Mouse (Mus musculus): ENCODE measurements around the gene Ggt5. TPM values are rescaled to one million over a fixed set of nuclear protein-coding genes. Genes with fewer than 3 reads are reported as not detected.

Ggt5 gene
- total RNA-seq, 2 experiments from 2014 or later = 2.7 to 3.8 TPM

DNA sequence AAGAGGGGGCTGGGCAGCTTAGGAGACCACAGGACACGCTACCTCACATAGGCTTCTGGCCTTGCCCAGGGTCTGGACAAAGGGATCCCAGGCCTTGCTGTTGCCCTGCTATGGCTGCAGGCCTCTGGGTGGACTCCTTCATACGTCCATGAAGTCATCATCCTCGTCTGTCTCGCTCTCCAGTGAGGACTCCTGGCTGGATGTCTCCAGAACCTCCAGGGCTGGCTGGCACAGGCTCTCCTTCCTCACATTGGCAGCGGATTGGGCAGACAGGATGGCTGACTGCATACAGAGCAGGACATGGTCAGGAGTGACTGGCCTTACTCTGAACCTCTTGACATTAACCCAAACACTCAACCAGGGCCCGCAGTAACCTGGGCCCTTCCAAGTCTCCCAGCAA lies 57.3 kb downstream of the Ggt5 start:
- Histone ChIP-seq H3K27ac (no peak overlapping the region), H3K4me3 (no peak overlapping the region)
- intact Hi-C loops (cut with DNase I) = no loop called here
- no peak for TF ChIP-seq CTCF (IDR thresholded peaks at IDR 0.05)
- no peak for DNase-seq (ENCODE audit: extremely low spot score in 1 of 2, low spot score in 2 of 2)

DNA sequence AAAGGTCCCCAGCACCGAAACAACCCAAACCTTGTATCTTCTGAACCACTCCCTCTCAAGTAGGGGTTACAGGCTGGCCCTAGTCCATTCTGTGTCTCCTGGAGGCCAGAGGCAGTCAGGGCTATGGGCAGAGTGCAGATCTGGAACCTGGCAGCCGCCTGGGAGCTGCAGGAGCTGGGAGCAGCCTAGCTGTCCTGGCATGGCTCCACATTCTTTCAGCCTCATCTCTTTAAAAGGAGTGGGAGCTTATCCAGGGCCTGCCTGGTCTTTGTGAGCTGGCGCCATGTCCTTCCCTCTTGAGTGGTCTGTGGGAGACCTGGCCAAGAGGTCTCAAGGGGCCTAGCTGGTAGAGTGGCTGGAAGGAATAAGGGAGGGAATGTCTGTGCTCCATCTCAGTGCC lies 58.2 kb downstream of the Ggt5 start:
- DNase-seq (ENCODE audit: extremely low spot score in 1 of 2, low spot score in 2 of 2) = no peak
- TF ChIP-seq CTCF (IDR thresholded peaks at IDR 0.05) = no peak
- intact Hi-C loops (cut with DNase I) = no loop called here
- H3K4me3 ChIP-seq = no peak overlapping the region
- peak overlapping the region; percentile 28; the same call in 1 of the 2 replicates for H3K27ac ChIP-seq

DNA sequence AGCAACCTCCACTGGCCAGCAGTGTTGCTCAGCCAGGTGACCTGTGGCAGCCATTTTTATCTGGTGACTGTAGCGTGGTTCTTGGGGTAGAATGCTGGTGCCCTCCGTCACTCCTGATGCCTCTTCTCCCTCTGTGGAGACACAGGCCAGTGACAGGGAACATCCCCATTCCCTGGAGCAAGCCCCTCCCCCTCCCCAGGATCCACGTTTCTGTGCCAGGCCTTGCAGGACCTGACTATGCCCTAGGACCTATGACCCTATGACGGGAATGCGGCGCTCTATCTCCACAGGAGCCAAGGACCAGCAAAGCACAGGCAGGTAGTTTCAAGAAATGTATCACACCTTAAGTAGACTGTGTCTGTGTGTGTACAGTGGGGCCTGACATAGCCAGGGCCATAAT lies 59.0 kb downstream of the Ggt5 start:
- DNase-seq (ENCODE audit: extremely low spot score in 1 of 2, low spot score in 2 of 2) = no peak
- no peak overlapping the region for H3K4me3 ChIP-seq
- intact Hi-C loops (cut with DNase I) = no loop called here
- H3K27ac ChIP-seq = no peak overlapping the region
- TF ChIP-seq CTCF (IDR thresholded peaks at IDR 0.05) = no peak

DNA sequence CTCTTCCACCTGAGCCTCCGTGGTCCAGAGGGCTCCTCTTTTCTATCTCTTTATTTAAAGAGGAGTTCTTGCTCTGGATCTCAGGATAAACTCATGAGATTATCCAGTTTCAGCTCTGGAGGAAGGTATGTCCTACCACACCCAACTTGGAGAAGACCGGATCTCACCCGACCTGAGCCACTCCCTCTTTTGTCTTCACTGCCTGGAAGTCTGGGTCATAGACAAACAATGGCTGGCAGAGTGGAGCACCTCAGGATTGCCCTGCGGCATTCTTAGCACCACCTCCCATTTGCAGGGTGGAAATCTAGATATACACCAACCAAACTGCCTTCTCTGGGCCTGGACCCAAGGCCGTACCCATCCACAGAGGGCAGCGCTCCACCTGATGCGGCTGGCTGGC lies 59.9 kb downstream of the Ggt5 start:
- intact Hi-C loops (cut with DNase I) = no loop called here
- H3K4me3 ChIP-seq = no peak overlapping the region
- no peak for DNase-seq (ENCODE audit: extremely low spot score in 1 of 2, low spot score in 2 of 2)
- no peak overlapping the region for H3K27ac ChIP-seq
- no peak for TF ChIP-seq CTCF (IDR thresholded peaks at IDR 0.05)

DNA sequence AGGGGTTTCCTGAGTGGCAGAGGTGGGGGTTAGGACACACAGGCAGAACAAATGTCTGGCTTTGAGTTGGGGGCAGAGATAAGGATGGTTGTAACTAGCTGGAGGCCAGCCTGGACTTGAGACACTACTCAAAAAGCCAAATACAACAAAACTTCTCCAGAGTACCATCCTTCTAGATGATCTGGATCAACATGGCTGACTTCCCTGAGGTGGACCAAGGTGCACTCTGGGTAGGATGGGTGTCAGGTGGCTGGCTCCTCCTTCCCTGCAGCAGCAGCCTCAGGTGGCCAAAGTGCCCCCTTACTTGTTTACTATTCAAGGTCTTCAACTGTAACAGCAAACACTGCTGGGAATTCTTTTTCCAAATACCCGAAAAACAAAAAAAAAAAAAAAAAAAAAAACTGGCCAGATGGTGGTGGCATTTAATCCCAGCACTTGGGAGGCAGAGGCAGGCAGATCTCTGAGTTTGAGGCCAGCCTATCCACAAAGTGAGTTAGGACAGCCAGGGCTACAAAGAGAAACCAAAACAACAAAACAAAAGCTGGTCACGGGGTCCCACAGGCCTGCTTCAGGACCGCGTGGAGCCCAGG lies 60.4 kb downstream of the Ggt5 start:
- DNase-seq (ENCODE audit: extremely low spot score in 1 of 2, low spot score in 2 of 2) = no peak
- TF ChIP-seq CTCF (IDR thresholded peaks at IDR 0.05) = no peak
- no peak overlapping the region for H3K27ac ChIP-seq
- intact Hi-C loops (cut with DNase I) = no loop called here
- H3K4me3 ChIP-seq = no peak overlapping the region

DNA sequence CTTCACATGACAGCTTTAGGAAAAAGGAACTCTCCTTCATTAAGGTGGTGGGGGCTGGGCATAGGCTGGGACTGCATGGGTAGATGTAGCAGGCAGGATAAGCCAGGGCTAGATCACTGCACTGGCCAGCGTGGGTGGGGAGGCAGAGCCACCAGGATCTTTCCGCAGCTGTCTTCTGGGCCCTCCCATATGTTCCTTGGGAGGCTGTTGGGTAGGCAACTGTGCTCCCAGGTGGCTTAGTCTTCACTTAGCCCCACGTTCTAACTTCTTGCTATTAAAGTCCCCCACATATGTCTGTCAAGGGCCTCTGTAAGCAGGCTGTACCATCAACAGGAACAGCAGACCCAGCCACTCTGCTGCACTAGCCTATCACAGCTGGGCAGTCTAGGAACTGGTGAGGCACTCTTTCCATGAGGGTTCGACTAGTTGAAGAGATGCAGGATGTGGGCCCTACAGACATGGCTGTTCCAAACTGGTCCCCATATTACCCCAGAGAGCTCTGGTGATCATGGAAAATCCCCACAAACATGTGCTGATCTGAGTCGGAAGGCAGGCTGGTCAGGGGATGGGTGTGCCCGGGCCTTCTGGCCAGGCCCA lies 61.3 kb downstream of the Ggt5 start:
- intact Hi-C loops (cut with DNase I) = no loop called here
- DNase-seq (ENCODE audit: extremely low spot score in 1 of 2, low spot score in 2 of 2) = no peak
- no peak overlapping the region for H3K4me3 ChIP-seq
- TF ChIP-seq CTCF (IDR thresholded peaks at IDR 0.05) = no peak
- H3K27ac ChIP-seq = peak overlapping the region; percentile 28; the same call in 1 of the 2 replicates

DNA sequence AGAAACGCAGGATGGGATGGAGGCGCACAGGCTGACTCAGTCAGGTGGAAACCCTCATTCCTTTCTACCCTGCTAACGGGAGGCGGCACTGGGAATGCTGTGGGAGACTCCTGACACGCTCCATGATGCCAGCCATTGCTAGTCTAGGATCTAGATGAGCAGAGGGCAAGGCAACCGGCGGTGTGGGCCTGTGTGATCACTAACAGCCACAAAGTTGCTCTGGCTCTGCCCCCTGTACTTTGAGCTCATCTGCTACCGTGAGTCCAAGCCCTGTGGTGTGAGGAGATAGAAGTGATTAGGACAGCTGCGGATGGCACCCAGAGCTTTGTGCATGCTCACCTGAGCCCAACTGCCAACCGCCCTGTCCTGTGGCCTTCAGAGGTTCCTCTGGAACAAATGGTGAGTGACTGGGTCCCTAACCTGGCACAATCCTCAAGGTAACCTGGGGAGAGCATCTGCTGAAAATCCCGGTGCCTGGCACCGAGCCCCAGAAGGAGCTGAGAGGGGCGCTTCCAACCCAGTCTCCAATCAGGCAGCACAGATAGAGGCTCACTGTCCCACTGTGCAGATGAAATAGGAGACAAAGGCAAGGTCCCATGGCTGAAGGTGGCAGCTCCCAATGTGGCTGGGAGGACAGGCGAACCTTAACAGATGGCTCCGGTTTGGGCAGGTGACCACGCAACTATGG lies 62.4 kb downstream of the Ggt5 start:
- Histone ChIP-seq H3K27ac (no peak overlapping the region), H3K4me3 (no peak overlapping the region)
- intact Hi-C loops (cut with DNase I) = no loop called here
- no peak for TF ChIP-seq CTCF (IDR thresholded peaks at IDR 0.05)
- DNase-seq (ENCODE audit: extremely low spot score in 1 of 2, low spot score in 2 of 2) = no peak

DNA sequence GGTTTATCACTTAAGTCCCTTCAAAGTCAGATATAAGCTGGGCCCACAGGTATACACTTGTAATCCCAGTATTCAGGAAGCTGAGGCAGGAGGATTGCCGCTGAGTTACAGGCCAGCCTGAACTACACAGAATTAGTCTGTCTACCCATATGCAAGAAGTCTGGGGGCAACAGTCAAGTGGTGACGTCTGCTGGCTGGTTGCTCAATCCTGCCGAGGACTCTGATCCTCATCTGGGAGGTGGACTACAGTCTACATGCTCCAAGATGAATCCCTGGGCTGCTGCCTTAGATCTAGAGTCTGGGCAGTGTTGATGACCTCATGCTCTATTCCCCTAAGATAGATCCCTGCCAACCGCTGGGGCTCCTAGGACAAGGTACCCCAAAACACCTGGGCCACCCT lies 64.9 kb downstream of the Ggt5 start:
- Histone ChIP-seq H3K4me3 (no peak overlapping the region), H3K27ac (no peak overlapping the region)
- no peak for TF ChIP-seq CTCF (IDR thresholded peaks at IDR 0.05)
- no peak for DNase-seq (ENCODE audit: extremely low spot score in 1 of 2, low spot score in 2 of 2)
- intact Hi-C loops (cut with DNase I) = no loop called here

DNA sequence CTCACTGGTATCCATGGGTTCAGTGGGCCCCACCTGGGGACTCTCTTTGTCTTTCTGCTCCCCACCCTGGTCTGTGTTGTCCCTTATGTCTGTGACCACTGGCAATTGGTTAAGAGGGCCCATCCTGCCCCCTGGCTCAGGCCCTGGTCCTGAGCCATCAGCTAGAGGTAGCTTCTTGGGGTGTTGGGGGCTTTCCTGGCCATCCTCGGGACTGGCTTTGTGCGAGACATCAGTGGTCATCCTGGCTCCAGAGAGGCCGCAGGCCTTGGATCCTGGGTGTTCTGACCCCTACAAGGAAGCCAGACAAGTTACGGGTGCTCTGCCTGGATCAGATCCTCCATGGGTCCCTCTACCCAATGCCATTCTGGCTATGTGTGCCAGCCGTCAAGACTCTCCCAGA lies 68.0 kb downstream of the Ggt5 start:
- intact Hi-C loops (cut with DNase I) = no loop called here

DNA sequence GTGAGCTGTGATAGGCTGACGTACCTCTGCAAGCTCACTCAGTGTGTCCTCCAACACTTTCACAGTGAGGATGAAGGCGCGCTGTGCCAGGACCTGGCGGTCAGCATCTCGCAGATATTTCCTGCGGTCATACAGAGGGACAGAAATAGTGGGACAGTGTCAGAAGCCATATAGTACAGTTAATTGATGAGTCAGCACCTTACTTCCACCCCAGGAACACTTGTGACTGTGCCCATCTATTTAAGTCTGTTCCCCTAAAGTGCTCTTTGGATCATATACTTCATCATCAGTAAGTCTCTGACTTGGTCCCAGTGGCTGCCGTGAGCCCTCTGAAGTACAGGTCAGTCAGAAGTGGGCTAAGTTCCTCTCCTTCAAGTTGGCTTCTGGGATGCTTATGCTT lies 68.6 kb downstream of the Ggt5 start:
- intact Hi-C loops (cut with DNase I) = no loop called here
- no peak overlapping the region for H3K4me3 ChIP-seq
- TF ChIP-seq CTCF (IDR thresholded peaks at IDR 0.05) = no peak
- DNase-seq (ENCODE audit: extremely low spot score in 1 of 2, low spot score in 2 of 2) = no peak
- H3K27ac ChIP-seq = no peak overlapping the region

More for the DNA sequence above, 68.0 kb downstream of the Ggt5 start:
- no peak for DNase-seq (ENCODE audit: extremely low spot score in 1 of 2, low spot score in 2 of 2)
- no peak for TF ChIP-seq CTCF (IDR thresholded peaks at IDR 0.05)
- Histone ChIP-seq H3K27ac (no peak overlapping the region), H3K4me3 (no peak overlapping the region)

DNA sequence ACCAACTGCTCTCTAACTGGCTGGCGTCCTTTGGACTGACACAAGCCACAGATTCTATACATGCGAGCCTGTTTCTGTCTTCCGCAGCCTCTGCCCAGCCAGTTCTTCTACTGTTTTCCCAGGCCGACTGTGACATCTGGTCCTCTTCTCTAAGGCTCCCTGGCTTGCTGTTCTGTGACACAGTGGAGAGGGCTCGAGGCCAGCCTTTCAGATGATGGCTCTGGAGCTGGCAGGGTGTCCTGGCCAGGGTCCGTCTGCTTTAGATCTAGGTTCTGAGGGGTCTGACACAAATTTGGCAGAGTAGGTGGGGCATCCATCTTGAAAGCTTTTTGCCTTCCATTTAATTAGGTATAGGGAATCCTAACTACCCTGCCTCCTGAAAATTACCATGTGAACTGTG lies 72.2 kb downstream of the Ggt5 start:
- DNase-seq (ENCODE audit: extremely low spot score in 1 of 2, low spot score in 2 of 2) = no peak
- intact Hi-C loops (cut with DNase I) = no loop called here
- H3K27ac ChIP-seq = no peak overlapping the region
- no peak for TF ChIP-seq CTCF (IDR thresholded peaks at IDR 0.05)
- H3K4me3 ChIP-seq = no peak overlapping the region

DNA sequence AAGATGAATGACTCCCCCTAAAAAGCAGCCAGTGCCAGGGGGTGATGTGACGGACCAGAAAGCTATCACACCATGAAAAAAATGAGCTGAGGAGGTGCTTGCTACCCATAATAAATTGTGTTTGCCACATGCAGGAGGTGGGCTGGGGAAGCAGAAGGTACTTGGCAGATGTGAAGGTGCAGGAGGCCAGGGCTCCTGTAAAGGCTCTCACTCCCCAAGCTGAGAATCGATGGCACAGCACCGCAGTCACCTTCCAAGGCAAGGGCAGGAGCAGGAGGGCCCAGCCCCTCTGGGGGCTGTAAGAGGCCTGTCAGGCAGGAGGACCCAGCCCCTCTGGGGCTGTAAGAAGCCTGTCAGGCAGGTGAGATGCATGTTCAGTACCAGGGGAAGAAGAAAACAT lies 72.7 kb downstream of the Ggt5 start:
- no peak for TF ChIP-seq CTCF (IDR thresholded peaks at IDR 0.05)
- no peak overlapping the region; the same call in 1 of the 2 replicates for H3K27ac ChIP-seq
- intact Hi-C loops (cut with DNase I) = no loop called here
- H3K4me3 ChIP-seq = no peak overlapping the region
- no peak for DNase-seq (ENCODE audit: extremely low spot score in 1 of 2, low spot score in 2 of 2)

DNA sequence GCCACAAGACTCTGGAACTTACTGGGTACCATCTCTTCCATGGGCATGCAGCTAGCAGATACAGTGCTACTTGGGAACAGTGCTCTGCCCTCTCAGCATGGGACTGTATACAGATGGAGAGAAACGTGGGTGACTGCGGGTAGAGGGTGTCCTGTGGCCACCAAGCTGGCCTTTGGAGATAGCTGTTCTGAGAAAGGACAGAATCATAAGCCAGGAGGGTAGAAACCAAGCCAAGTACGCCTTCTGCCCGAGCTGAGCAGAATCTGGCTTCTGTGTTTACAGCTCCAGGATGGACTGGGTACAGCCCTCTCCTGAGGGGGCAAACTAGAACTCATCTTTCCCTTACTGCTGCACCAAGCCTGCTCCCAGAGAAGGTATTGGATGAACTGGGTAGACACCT lies 73.4 kb downstream of the Ggt5 start:
- TF ChIP-seq CTCF (IDR thresholded peaks at IDR 0.05) = no peak
- Histone ChIP-seq H3K4me3 (no peak overlapping the region), H3K27ac (no peak overlapping the region; the same call in 1 of the 2 replicates)
- no peak for DNase-seq (ENCODE audit: extremely low spot score in 1 of 2, low spot score in 2 of 2)
- intact Hi-C loops (cut with DNase I) = no loop called here

Data from left cerebral cortex, adult 2 months (tissue).